Mouse (Mus musculus) heart, postnatal 4 days (tissue): ENCODE results near the gene Cobll1. TPM values are rescaled to one million over a fixed set of nuclear protein-coding genes. Genes with fewer than 3 reads are reported as not detected.
A peak's percentile ranks its signal among the peaks of the same experiment; 100 is the strongest.

Experiments
- DNase-seq: peaks from one replicate; pipeline ENCODE4 v3.0.0; 2021
- total RNA-seq, 2 experiments: library from RNA; stranded (reverse); gene quantifications; 2 replicates each; pipeline ENCODE4 v1.2.3; 2021

Gene Cobll1
- total RNA-seq, 2 experiments from 2014 or later = 34.5 to 34.7 TPM

- DNase-seq = no peak
These were observed 2.6 kb downstream of the Cobll1 start for GRCm38 (mm10) chr2:65236644-65237043.

GRCm38 (mm10) chr2:65232756-65233535 is 6.3 kb downstream of the Cobll1 start:
- no peak for DNase-seq

DNA sequence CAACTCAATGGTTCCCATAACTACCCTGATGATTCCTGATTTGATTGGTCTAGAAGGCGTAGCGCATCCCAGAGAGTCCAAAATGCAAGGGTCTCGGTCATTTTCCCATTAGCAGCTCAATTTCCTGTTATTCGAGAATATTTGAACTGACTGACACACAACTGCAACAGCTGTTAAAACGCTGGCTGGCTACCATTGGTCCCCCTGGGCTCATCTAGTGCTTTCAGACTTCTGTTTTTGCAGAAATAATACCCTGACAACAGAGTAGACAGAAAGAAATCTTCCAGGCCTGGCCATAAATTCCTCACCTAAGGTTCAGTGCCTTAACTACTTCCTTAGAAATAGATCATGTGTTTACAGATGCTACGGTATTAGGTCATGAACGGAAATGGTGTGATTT is 10.8 kb downstream of the Cobll1 start:
- no peak for DNase-seq

GRCm38 (mm10) chr2:65227898-65228290 is 11.3 kb downstream of the Cobll1 start:
- DNase-seq = no peak

DNA sequence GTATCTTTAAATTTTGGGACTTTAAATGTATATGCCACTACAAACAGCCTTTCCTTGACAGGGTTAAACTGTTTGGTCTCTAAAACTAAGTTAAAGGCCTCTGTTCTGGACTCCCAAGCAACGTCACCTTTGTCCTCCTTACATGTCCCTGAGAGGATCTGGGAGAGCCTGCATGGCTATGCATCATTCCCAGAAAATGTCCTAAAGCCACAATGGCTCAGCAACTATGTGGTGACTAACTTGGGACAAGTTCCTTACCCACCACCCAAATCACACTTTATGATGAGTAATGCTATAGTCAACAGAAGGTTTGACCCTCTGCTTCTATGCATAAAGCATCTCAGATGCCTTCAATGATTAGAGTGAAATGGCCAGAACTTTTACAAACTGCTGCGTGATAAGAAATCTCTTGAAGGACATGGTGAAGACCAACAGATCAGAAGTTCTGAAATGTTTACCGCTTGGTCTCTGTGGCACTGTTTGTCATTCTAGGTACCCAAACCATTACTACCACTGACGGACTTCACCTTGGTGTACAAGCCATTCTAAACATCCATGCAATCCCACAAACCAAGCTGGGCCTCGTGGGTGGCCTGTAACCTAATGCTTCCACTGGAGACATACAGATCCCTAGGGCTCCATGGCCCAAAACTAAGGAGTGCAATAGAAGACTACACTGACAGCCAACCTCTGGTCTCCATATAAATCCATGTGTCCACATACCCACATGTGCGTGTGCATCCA is 11.9 kb downstream of the Cobll1 start:
- no peak for DNase-seq

DNA sequence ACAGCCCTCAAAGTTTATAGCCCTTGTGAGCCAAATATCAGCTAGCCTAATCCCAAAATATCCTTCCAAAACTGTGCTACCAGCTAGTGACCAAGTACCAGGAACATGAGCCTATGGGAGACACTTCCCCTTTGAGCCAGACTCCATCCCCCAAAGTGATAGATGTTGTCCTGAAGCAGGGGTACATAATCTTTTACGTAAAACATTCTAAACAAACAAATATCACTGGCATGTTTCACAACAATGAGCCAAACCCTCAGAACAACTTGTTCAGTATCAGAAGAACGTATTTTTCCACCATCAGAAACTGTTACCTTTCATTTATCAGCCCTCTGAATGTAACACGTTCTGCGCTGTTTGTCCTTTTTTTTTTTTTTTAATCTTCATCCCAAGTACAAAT is 12.7 kb downstream of the Cobll1 start:
- DNase-seq = no peak

DNA sequence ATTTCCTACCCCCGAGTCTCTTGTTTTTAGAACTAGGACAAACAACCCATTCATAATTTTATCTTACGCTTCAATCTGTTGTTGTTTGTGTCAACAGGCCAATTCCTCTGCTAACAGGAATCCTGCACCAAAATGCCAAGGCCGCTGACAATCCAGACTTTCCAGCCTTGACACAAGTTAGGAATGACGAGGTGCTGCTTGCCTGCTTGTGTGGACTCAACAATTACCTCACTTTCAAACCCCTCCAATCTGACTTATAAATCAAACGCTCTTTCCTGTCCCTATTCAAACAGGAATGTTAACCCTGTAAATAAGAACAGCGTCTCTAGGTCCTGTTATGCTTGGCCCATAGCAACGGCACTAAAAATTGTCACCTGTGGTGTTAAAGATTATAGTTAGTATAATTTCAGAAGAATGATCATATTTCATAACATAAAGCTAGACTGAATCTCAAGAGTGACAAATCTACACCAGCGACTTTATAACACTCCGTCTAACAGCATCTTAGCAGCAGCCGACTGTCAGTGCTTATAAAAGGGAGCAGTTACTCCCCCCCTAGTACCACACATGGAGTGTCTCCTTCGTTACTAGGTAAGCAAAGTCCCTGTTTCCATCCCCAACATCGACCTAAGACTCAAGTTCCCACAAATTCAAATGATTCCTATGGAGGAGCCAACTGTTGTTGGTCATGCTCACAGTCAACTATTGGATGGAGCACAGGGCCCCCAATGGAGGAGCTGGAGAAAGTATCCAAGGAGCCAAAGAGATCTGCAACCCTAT is 15.1 kb downstream of the Cobll1 start:
- no peak for DNase-seq

- DNase-seq = no peak
These were observed 16.2 kb downstream of the Cobll1 start for GRCm38 (mm10) chr2:65223012-65223411.

- DNase-seq = no peak
These were observed 17.6 kb downstream of the Cobll1 start for GRCm38 (mm10) chr2:65221646-65222045.

DNA sequence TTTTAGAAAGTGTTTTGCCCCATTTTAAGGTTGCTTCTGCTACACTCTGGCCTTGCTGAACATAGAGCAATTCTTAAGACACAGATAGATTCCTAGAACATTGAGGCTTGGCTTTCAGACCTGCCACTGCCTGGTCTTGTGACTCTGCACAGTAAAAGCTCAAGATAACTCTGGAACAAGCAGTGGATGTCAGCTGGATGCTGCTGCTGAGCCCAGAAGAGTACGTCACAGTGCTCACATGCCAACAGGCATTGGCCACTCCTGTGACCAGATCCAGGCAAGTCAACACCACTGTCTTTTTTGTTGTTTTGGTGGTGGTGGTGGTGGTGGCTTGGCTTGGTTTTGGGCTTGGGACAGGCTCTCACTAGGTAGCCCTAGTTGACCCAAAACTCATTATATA is 18.6 kb downstream of the Cobll1 start:
- peak; percentile 64 for DNase-seq

DNA sequence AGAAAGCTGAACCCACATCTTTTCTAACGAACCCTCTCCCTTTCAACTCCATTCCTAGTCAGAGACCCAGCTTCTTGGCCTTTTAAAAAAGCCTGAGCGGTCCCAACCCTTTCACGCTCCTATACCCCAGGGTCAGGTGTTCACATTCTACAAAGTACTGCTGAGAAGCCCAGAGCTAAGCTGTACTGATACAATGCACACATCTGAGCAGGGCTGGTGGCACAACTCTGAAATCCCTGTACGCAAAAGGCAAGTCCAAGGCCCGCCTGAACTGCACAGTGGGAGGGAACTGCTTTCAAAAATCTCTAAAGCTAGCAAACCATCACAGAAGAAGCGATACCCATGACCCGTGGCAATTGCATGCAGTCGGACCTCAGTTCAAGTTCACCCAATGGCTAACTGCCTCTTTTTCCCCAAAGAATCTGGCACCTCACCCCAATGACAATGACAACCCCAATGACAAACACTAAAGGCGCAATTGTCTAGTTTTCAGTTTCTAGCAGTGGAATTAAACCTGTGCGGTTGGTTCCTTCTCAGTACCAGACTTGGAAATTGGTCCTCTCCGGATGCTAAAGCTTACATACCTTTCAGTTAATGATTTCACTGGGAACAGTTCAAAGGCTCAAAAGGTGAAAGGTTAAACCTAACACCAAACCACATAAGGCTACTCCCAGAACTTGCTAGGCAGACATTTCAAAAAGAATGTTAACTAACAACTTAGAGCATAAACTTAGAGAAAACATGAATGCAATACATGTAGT is 19.6 kb downstream of the Cobll1 start:
- DNase-seq = no peak

- DNase-seq = no peak
These were observed 20.9 kb downstream of the Cobll1 start for GRCm38 (mm10) chr2:65218318-65218717.

- no peak for DNase-seq
These were observed 21.5 kb downstream of the Cobll1 start for GRCm38 (mm10) chr2:65217677-65218076.

- no peak for DNase-seq
These were observed 23.0 kb downstream of the Cobll1 start for GRCm38 (mm10) chr2:65216163-65216562.

- DNase-seq = no peak
These were observed 24.6 kb downstream of the Cobll1 start for GRCm38 (mm10) chr2:65214556-65214955.

- DNase-seq = no peak
These were observed 25.5 kb downstream of the Cobll1 start for GRCm38 (mm10) chr2:65213675-65214074.

- no peak for DNase-seq
These were observed 27.6 kb downstream of the Cobll1 start for GRCm38 (mm10) chr2:65211620-65212019.

DNA sequence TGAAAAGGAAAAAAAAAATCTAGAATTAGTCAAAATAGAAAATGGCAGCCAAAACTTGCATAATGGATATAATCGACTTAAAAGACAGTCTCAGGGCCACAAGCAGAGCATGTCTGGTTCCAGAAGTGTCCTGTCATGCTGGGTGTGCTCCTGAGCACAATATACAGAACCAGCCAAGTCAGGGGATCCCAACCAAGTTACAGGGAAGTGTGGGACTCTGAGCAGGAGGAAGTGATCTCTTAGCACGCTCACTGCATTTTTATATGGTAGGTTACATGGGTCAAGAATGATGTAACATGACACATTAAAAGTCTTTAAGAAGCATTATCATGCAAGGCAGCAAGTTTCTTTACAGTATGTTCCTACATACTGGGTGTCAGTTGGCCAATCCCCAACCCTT is 31.5 kb downstream of the Cobll1 start:
- no peak for DNase-seq

- no peak for DNase-seq
These were observed 35.5 kb downstream of the Cobll1 start for GRCm38 (mm10) chr2:65203699-65204098.

DNA sequence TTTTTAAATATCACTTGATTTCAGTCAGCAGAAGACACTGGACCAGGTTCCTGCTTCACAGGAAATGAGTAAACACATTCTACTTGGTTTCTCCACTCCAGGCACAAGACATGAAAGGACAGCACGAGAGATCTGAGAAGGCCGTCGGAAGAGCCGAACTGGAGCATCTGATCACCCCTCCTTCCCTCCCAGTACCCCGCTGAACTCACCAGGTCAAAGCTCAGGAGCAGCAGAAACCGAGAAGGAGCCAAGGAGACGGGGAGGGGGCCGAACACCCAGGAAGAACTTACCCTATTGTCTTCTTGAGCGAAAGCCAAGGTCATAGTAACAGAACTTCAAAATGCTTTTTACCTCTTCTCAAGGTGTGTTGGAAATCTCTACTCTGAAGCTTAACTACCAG is 39.5 kb downstream of the Cobll1 start:
- no peak for DNase-seq

GRCm38 (mm10) chr2:65198605-65199004 is 40.6 kb downstream of the Cobll1 start:
- no peak for DNase-seq

GRCm38 (mm10) chr2:65196994-65197393 is 42.2 kb downstream of the Cobll1 start:
- no peak for DNase-seq
